Mouse (Mus musculus): ENCODE data around the gene Arrdc1. TPM values are rescaled to one million over a fixed set of nuclear protein-coding genes. Genes with fewer than 3 reads are reported as not detected.

The Arrdc1 gene
- total RNA-seq (2023) = 100 to 1,000 TPM; 152 to 161 TPM

GRCm38 (mm10) chr2:24935057-24935796 lies at the start of gene Arrdc1:
Gene Arrdc1, minus strand, starts transcription at chr2:24935252.

GRCm38 (mm10) chr2:24975704-24976297 lies 40.7 kb upstream of the Arrdc1 start, which contains the start of gene Pnpla7:
Gene Pnpla7, plus strand, starts transcription at chr2:24976033.

GRCm38 (mm10) chr2:24974906-24975703 lies 40.1 kb upstream of the Arrdc1 start, which contains the start of gene Mrpl41:
Gene Mrpl41, minus strand, starts transcription at chr2:24975098.

GRCm38 (mm10) chr2:24962304-24963000 lies 27.4 kb upstream of the Arrdc1 start, which contains the start of gene Dph7:
Gene Dph7, plus strand, starts transcription at chr2:24962400.

GRCm38 (mm10) chr2:24949421-24950188 lies 14.6 kb upstream of the Arrdc1 start, which contains the start of gene Zmynd19:
Gene Zmynd19, plus strand, starts transcription at chr2:24949792.

GRCm38 (mm10) chr2:24918930-24919838 lies 15.9 kb downstream of the Arrdc1 start, which contains the start of gene Ehmt1:
Gene Ehmt1, minus strand, starts transcription at chr2:24919614.

Other genes with a start within 250 kb of the Arrdc1 start
- gene Cacna1b, start 172.1 kb downstream of the Arrdc1 start, total RNA-seq (2023) = under 1 TPM in 1 of 2 experiments, not detected in 1; 0.62 TPM
- 100 to 1,000 TPM; 120 to 122 TPM for gene Ehmt1, start 15.6 kb downstream of the Arrdc1 start, total RNA-seq (2023)
- gene Zmynd19, start 14.5 kb upstream of the Arrdc1 start, total RNA-seq (2023) = 10 to 100 TPM; 17.5 to 19.8 TPM
- 10 to 100 TPM; 14.8 to 20.9 TPM for gene Dph7, start 27.1 kb upstream of the Arrdc1 start, total RNA-seq (2023)
- gene Mrpl41, start 39.8 kb upstream of the Arrdc1 start, total RNA-seq (2023) = 10 to 100 TPM; 21.7 to 31.1 TPM
- gene Pnpla7, start 40.8 kb upstream of the Arrdc1 start, total RNA-seq (2023) = 100 to 1,000 TPM; 129 to 133 TPM
- 10 to 100 TPM; 44.6 to 55.0 TPM for gene Nsmf, start 119.1 kb upstream of the Arrdc1 start, total RNA-seq (2023)
- not detected for gene Entpd8, start 145.1 kb upstream of the Arrdc1 start, total RNA-seq (2023)
- not detected for gene Noxa1, start 159.9 kb upstream of the Arrdc1 start, total RNA-seq (2023)
- 1 to 10 TPM; 3.7 to 4.2 TPM for gene Nrarp, start 245.5 kb upstream of the Arrdc1 start, total RNA-seq (2023)